Mouse (Mus musculus): ENCODE measurements around the gene Gm20883. TPM values are rescaled to one million over a fixed set of nuclear protein-coding genes. Genes with fewer than 3 reads are reported as not detected.
"Not testable (repeated sequence)": the region's sequence is repeated elsewhere in the genome, so short reads cannot be mapped to it uniquely, and the experiment has no call there.

Gm20883 gene
- not detected for total RNA-seq (2022)

DNA sequence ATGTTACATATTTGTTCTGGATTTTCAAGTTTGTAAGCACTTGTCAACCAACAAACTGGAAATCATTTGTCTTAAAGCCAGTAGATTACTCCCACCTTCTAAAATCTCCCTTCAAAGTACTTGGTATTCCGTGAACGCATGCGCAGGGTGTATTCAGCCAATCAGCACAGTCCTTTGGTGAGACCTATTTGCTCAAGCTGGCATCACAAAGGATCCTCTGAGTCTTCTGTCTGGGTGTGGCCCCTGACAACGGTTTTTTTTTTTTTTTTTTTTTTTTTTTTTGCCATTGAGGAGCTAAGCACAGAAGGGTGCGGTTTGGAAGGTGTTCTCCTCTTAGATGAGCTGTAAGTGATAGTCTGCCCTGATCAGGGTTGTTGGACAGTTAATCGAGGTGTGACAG lies at the start of gene Gm20883:
TSS of gene Gm20883 (plus strand) at position 301 of the 400 bp plus-strand sequence.
- DNase-seq (ENCODE audit: low spot score in 2 of 2), result not testable (repeated sequence)
